Comparison of ENCODE assay signal across 38 mouse cellular contexts in the genomic region with DNA sequence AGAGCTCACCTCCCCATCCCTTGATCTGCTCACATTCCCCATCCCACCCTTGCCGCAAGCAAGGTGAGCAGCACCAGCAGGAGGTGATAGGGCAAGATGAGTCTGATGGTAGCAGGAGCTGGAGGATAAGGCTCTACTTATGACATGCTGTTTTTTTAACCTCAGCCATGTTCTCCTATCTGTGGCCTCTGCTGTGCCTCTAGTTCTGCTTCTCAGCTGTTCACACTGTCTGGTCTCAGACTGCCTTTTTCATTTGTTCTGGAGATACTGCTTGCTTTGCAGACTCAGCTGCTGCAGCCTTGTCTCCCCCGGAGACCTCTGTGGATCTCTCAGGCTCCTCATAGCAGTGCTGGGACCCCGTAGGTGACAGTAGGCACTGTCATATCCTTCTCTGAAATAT. TPM values are rescaled to one million over a fixed set of nuclear protein-coding genes. Genes with fewer than 3 reads are reported as not detected.
"Had no signal": no experiment of that assay in that cellular context is flagged by ENCODE, and none has a peak within 500 bp of the region (broad histone marks: within the 10 kb centered on the region; RNA-seq: fewer than 3 reads in every experiment).

No protein-coding gene starts in this region.

- DNase-seq: heart, postnatal 10 days; heart, postnatal 14 days; heart, postnatal 36 days; heart, postnatal 4 days; kidney, adult 11 months; kidney, adult 18-20 months; kidney, adult 2 months; kidney, adult 8-10 months; kidney, adult 9 months; kidney, postnatal 10 days; kidney, postnatal 14 days; kidney, postnatal 25 days; kidney, postnatal 36 days; kidney, postnatal 4 days; layer of hippocampus, adult 9-11 months; layer of hippocampus, postnatal 36 days had no signal

- H3K4me1 ChIP-seq: heart, embryonic 10.5 days; heart, embryonic 12.5 days; heart, embryonic 13.5 days; heart, embryonic 15.5 days; hindbrain, embryonic 10.5 days; hindbrain, embryonic 12.5 days; hindbrain, embryonic 13.5 days; hindbrain, embryonic 15.5 days; intestine, embryonic 15.5 days; kidney, embryonic 15.5 days had no signal

- H3K4me2 ChIP-seq: heart, embryonic 11.5 days; heart, embryonic 12.5 days; heart, embryonic 13.5 days; heart, embryonic 15.5 days; hindbrain, embryonic 12.5 days; hindbrain, embryonic 13.5 days; hindbrain, embryonic 14.5 days; hindbrain, embryonic 15.5 days; intestine, embryonic 15.5 days; kidney, embryonic 15.5 days had no signal

- H3K9ac ChIP-seq: heart, embryonic 12.5 days; heart, embryonic 13.5 days; heart, embryonic 15.5 days; hindbrain, embryonic 12.5 days; hindbrain, embryonic 13.5 days; hindbrain, embryonic 14.5 days; hindbrain, embryonic 15.5 days; intestine, embryonic 15.5 days; kidney, embryonic 15.5 days had no signal

- H3K27me3 ChIP-seq: heart, embryonic 12.5 days; heart, embryonic 13.5 days; heart, embryonic 15.5 days; hindbrain, embryonic 12.5 days; hindbrain, embryonic 13.5 days; hindbrain, embryonic 15.5 days; intestine, embryonic 15.5 days; kidney, embryonic 15.5 days had no signal

- H3K27ac ChIP-seq: heart, embryonic 10.5 days; heart, embryonic 13.5 days; heart, embryonic 15.5 days; hindbrain, embryonic 10.5 days; hindbrain, embryonic 12.5 days; hindbrain, embryonic 13.5 days; hindbrain, embryonic 14.5 days; hindbrain, embryonic 15.5 days; hindbrain, postnatal 0 days; intestine, embryonic 15.5 days; kidney, embryonic 15.5 days; kidney, postnatal 0 days; layer of hippocampus, adult 2 months had no signal

- H3K4me3 ChIP-seq: heart, embryonic 10.5 days; heart, embryonic 12.5 days; heart, embryonic 13.5 days; heart, embryonic 15.5 days; hindbrain, embryonic 10.5 days; hindbrain, embryonic 12.5 days; hindbrain, embryonic 13.5 days; hindbrain, embryonic 15.5 days; intestine, embryonic 15.5 days; kidney, embryonic 15.5 days; layer of hippocampus, adult 2 months had no signal

- H3K9me3 ChIP-seq: heart, embryonic 10.5 days; heart, embryonic 12.5 days; heart, embryonic 13.5 days; heart, embryonic 15.5 days; hindbrain, embryonic 10.5 days; hindbrain, embryonic 12.5 days; hindbrain, embryonic 13.5 days; hindbrain, embryonic 15.5 days; intestine, embryonic 15.5 days; kidney, embryonic 15.5 days had no signal

- H3K36me3 ChIP-seq: intestine, embryonic 15.5 days had no signal

- ATAC-seq: hindbrain, embryonic 16.5 days; hindbrain, postnatal 0 days; inflammation-experienced regulatory T-cells, adult 6 months; intestine, embryonic 15.5 days; intestine, embryonic 16.5 days; intestine, postnatal 0 days had no signal

RNA-seq across cellular contexts. Expression of a gene that starts 38.1 kb away (rescaled TPM):
- total RNA-seq: heart, postnatal 10 days; hematopoietic stem cell, adult 5-6 weeks had no signal
- polyA plus RNA-seq: heart, embryonic 16.5 days; heart, postnatal 0 days; inflammation-experienced regulatory T-cells, adult 6 months had no signal
